Mouse (Mus musculus) thymus, postnatal 10 days (tissue): ENCODE measurements around the gene Shisa2.

Experiments used
- DNase-seq, 2 experiments: peaks; one replicate each; pipeline ENCODE4 v3.0.0; 2021; ENCODE audit warnings: low spot score in 2 of 2

The Shisa2 gene

GRCm38 (mm10) chr14:59630096-59630495 is 5.0 kb downstream of the Shisa2 start:
- no peak for DNase-seq

GRCm38 (mm10) chr14:59632067-59632466 is 7.0 kb downstream of the Shisa2 start:
- no peak for DNase-seq

DNA sequence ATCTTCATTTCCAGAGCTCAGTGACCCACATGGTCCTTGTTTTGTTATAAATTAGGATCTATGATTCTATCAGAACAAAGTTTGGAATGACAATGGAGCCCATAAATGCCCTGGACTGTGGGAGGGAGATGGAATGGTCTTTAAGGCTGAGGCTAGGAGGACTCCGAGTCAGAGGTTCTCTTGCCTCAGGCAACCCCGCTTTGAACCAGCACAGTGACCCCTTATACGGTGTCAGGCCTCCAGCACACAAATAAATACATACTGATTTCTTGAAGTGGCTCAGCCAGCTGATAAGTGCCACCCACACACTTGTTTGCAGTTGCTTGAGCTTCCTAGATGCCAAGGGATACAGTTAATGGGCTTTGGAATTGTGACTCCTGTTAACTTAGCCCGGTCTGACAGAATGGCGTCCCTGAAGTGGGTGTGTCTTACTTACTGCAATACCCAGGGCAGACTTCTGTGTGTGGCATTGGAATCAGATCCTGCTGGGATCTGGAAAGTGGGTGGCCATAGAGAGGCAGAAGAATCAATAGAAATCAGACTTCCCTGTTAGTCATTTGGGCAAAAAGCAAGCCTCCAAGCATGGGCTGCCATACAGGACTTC is 8.3 kb downstream of the Shisa2 start:
- DNase-seq = no peak

DNA sequence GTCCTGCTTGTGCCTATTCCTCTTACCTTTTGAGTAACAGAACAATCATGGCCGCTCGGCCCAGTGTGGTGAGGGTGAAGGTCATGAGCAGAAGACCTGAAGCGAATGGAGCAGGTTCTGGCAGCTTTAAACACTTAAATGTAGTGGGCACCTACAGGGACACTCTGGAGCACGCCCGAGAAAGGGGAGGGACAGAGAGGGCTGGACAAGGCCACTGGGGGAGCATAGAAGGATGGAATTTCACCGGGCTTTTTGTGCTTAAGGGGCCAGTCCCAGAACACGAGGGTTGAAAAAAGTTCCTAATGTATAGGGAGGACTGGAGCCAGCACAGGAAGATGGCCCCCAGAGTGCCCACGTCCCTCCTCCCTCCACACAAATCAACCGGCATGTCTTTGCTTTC is 8.9 kb downstream of the Shisa2 start:
- no peak for DNase-seq

- no peak for DNase-seq
Measured at GRCm38 (mm10) chr14:59638906-59639703, 14.0 kb downstream of the Shisa2 start.

- DNase-seq = no peak
Measured at GRCm38 (mm10) chr14:59641856-59642255, 16.7 kb downstream of the Shisa2 start.

GRCm38 (mm10) chr14:59643582-59643981 is 18.5 kb downstream of the Shisa2 start:
- DNase-seq = peak; percentile 41 to 52

DNA sequence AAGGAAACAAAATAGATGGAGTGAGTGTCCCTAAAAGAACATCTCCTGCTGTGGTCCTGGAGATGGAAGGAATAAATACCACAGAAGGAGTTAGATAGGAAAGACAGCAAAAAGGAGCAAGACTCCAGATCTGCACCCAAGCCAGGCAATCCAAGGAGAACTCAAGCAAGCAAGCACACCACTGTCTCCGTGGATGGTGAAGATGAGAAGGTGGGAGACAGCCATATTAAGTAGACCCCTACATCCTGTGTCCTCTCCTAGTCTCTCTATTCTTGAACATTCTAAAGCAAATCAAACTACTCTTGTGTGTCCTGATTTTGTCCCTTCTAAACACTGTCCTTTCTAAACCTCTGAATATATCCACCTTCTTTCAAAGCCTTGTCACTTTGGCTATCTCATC is 19.1 kb downstream of the Shisa2 start:
- DNase-seq = no peak

GRCm38 (mm10) chr14:59644896-59645295 is 19.8 kb downstream of the Shisa2 start:
- no peak for DNase-seq

- no peak for DNase-seq
Measured at GRCm38 (mm10) chr14:59646826-59647697, 22.0 kb downstream of the Shisa2 start.

DNA sequence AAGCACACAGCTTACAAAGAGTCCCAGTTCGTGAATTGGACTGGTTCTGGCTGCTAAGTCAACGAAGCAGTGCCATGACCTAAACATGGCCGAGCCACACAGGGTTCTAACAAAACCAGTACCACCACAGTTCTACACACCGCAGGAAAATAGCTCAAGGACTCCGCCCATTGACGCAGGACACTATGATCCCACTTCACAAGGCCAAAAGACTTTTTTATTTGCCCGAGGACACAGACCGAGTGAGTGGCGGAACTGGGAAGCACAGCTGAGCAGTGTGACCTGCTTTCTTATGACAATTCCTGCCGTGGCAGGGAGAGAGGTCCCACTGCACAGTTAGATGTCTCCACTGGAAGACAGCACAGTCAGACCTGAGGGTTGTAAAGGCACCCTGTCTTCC is 23.5 kb downstream of the Shisa2 start:
- no peak for DNase-seq

DNA sequence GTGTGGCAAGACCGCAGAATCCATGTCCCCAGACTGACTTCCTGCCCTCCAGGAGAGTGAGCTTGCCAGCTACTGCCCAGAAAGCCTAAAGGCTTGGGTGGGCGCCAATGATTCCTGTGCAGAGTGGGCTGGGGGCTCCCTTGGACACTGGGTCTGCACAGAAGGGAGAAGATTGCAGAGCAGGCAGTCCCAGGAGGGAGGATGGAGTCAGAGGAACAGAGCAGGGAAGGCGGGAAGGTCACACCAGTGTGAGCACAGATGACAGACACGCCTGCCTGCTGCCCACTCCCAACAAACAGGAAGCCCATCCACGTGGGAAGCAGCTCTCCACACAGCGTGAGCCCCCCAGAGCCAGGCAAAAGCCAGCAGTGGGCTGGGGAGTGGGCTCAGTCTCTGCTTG is 24.2 kb downstream of the Shisa2 start:
- no peak for DNase-seq

- no peak for DNase-seq
Measured at GRCm38 (mm10) chr14:59656591-59656990, 31.5 kb downstream of the Shisa2 start.

- no peak for DNase-seq
Measured at GRCm38 (mm10) chr14:59657098-59657497, 32.0 kb downstream of the Shisa2 start.

DNA sequence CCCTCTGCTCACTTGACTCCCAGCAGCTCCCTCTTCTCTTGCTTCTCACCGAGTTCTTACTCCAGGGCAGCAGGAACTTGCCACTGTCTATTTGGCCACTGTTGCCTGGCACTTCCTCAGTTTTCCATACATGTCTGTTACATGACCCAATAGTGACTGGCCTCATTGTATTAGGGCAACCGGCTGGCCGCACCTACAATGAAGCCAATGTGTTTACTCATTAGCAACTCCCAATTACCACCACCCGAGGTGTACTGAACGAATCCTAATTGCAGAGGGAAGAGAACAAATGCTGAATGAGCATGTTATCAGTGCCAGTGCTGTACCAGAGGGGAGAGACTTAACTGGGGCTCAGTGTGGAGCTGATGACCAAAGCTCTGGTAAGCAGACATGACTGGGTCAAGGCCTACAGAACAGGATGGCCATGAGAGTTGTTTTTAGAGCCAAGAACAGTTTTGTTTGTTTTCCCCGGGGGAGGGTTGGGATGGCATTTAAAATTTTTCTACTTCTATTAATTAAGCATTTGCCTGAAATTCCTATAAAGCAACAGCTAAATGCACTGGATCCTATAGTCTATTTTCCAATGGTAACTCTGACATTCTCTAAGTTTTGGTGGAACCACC is 47.9 kb downstream of the Shisa2 start:
- no peak for DNase-seq

- no peak for DNase-seq
Measured at GRCm38 (mm10) chr14:59674556-59674955, 49.4 kb downstream of the Shisa2 start.

DNA sequence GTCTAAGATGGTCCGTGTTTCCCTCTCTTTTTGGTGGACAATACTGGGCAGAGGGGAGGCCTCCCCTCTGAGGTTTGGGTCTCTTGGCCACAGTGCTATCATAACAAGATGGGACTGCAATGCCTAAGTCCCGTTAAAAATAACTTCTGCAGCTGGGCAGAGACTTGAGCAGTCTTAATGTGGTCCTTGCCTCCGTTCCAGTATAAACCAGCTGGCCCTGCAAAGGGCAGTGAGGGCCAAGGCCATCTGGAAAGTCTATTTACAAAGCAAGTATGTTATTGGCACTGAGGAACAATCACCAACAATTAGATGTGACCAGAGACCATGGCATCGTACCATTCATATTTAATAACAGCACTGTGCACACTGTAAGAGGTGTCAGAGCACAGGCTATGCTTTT is 50.2 kb downstream of the Shisa2 start:
- no peak for DNase-seq

DNA sequence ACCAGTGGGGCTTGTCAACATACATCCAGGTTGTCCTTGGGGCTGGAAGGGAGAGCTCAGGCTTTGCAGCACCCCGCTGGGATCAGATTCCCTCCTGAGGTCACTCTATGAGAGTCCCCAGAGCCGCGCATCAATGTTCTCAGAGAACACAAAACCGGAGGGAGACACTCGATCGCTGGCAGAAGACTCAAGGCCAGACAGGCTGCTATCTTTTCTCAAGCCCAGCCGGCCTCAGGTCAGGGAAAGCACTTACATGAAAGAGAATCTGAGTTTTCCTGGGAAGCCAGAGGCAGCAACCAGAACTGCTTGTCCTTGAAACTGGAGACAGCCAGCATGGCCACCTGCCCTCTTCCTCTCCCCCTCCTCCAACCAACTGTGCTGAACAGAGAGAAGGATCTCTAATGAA is 52.5 kb downstream of the Shisa2 start:
- no peak for DNase-seq
